Mouse (Mus musculus) thymus, adult 2 months (tissue): ENCODE measurements around the gene Ap1s1.

ENCODE experiments used
- CTCF ChIP-seq: fragments of 200-500 bp; IDR thresholded peaks from 2 replicates; pipeline ENCODE4 v1.5.1; 2012; ENCODE audit warnings: mild to moderate bottlenecking, control low read depth, low read length, moderate library complexity, borderline replicate concordance; ENCODE audit not compliant: control insufficient read depth, poor library complexity, insufficient read depth; ENCODE audit errors: extremely low read depth
- POLR2A ChIP-seq: fragments of 200-500 bp; IDR thresholded peaks from 2 replicates; pipeline ENCODE4 v1.6.1; 2012; ENCODE audit warnings: mild to moderate bottlenecking, low read length, control low read depth, moderate library complexity; ENCODE audit not compliant: control insufficient read depth, poor library complexity, insufficient read depth; ENCODE audit errors: extremely low read depth

DNA sequence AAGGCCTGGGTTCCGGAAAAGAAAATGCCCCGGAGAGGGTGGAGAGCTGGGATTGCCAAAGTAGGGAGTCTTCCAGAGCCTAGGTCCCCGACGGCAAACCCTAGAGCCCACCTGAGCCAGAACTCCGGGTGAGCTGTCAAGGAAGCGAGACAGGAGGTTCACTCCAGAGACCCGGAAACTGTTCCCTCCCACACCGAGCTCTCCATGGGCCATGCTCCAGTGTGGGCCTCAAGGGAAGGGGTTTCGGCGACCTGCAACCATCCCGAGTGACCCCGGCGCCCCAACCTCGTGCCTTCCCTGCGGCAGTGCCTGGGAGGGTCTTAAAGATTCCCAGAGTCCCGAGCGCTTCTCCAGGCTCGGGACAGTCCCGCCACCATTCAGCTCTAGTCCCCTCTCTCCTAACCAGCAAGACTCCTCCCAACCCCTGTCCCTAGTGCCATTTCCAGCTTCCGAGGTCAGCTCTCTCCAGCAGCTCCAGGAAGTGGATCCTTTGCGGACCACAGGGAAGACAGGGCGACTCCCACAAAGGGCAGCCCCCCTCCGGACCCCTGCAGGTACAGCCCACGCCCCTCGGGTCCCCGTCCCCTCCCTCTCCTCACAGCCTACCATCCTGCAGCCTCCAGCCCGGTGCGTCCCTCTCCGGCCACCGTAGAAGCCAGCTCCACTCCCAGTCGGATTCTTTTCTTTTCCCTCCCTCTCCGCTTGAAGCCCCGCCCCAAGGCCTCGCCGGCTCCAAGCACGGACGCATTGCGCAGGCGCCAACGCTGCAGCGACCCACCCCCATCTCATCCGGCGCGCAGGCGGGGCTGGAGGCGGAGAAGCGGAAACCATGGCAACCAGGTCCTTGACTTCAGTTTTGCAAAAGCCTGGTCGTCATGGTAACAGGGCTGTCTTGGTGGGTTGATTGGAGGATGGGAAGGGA lies at the start of gene Ap1s1:
- TF ChIP-seq CTCF (peak; percentile 46; the same call in 1 of the 2 replicates), POLR2A (0 out of 2 replicates have a peak, but pooled peaks have one; percentile 37)
